Mouse (Mus musculus): ENCODE results near the gene Arid4a. TPM values are rescaled to one million over a fixed set of nuclear protein-coding genes. Genes with fewer than 3 reads are reported as not detected.
A peak's percentile ranks its signal among the peaks of the same experiment; 100 is the strongest.

Arid4a gene
- total and polyA plus RNA-seq, 3 experiments: 12.4 to 57.5 (median 57.4) TPM

DNA sequence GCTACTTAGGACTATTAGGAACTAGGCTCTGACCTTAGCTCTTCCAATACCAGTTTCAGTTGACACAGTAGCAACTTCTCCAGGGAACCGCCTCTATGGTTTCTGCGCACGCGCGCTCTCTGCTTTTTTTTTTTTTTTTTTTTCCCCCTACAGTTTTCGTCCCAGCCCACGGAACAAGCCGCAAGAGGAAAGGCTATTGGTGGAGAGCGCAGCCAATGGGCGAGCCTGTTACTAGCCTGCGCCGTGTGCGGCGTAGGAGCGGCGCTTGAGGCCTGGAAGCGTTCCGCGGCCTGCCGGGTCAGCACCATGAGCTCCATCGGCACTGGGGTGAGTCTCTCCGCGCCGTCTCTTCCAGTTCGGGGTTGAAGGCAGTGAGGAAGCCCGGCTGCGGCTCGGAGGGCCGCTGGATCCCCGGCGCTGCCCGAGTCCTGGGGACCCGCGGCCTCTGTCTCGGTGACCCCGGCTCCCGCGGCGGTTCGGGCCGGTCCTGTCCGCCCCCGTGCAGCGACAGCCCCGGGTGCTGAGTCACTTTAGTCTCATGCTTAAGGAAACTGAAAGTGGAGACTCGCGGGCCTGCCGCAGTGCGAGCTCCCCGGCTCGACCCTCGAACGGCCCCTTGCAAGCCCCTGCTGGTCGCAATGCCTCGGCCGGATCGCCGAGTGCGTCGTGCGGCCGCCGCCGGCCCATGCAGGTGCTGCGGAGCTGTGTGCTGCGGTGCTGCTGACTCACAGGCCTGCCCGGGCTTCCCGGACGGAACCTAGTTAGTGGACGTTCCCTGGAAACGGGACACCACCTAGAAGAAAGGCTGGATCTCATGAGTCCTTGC is 41.1 kb upstream of the Arid4a start, which contains the start of gene Psma3:
Gene Psma3 (plus strand): TSS at position 181 of the 826 bp plus-strand sequence.
- Histone ChIP-seq H3K27me3 (ENCODE audit: insufficient read depth, low read length) (no peaks in the 10 kb centered on the region), H3K4me3 (ENCODE audit: low read depth, low read length) (peak within 1 kb of the TSS; percentile 91), H3K9me3 (replicated peaks) (no peaks in the 10 kb centered on the region), H3K36me3 (replicated peaks) (peaks cover 25% of the 10 kb centered on the region), H3K4me1 (ENCODE audit: insufficient read depth, low read depth, low read length) (peaks cover 36% of the 10 kb centered on the region)
- ATAC-seq (ENCODE audit: extremely low read depth, insufficient number of reproducible peaks, low FRiP score, poor library complexity, severe bottlenecking) (peak; percentile 97), DNase-seq (ENCODE audit: low spot score) (peak; percentile 92)
- TF ChIP-seq GATA2 (IDR thresholded peaks at IDR 0.05; ENCODE audit: borderline replicate concordance, low read depth, low read length) (no peak), GATA1 (IDR thresholded peaks at IDR 0.05; ENCODE audit: borderline replicate concordance, low read length) (no peak), CTCF (IDR thresholded peaks at IDR 0.05; ENCODE audit: low read depth, low read length) (no peak), POLR2AphosphoS5 (IDR thresholded peaks at IDR 0.05; ENCODE audit: insufficient replicate concordance, low read depth, low read length) (no peak)

- no peak for TF ChIP-seq CTCF (IDR thresholded peaks at IDR 0.05; ENCODE audit: low read depth, low read length)
- TF ChIP-seq GATA2 (IDR thresholded peaks at IDR 0.05; ENCODE audit: borderline replicate concordance, low read depth, low read length): no peak
- no peak for TF ChIP-seq POLR2AphosphoS5 (IDR thresholded peaks at IDR 0.05; ENCODE audit: insufficient replicate concordance, low read depth, low read length)
- TF ChIP-seq TAL1 (conservative IDR thresholded peaks at IDR 0.05; ENCODE audit: low read depth, low read length): no peak
- TF ChIP-seq GATA1 (IDR thresholded peaks at IDR 0.05; ENCODE audit: borderline replicate concordance, low read length): no peak
- peaks cover 31% of the 10 kb centered on the region for H3K36me3 ChIP-seq (replicated peaks)
- H3K27me3 ChIP-seq (ENCODE audit: insufficient read depth, low read length): no peaks in the 10 kb centered on the region
- H3K4me3 ChIP-seq (ENCODE audit: low read depth, low read length): peak overlapping the region; percentile 91
- DNase-seq (ENCODE audit: low spot score): no peak
- H3K4me1 ChIP-seq (ENCODE audit: insufficient read depth, low read depth, low read length): peaks cover 32% of the 10 kb centered on the region
- no peaks in the 10 kb centered on the region for H3K9me3 ChIP-seq (replicated peaks)
- ATAC-seq (ENCODE audit: extremely low read depth, insufficient number of reproducible peaks, low FRiP score, poor library complexity, severe bottlenecking): no peak
Measured at GRCm38 (mm10) chr12:70975406-70975805, 40.4 kb upstream of the Arid4a start.

GRCm38 (mm10) chr12:70975891-70976290 is 39.9 kb upstream of the Arid4a start:
- TF ChIP-seq TAL1 (conservative IDR thresholded peaks at IDR 0.05; ENCODE audit: low read depth, low read length) (no peak), GATA1 (IDR thresholded peaks at IDR 0.05; ENCODE audit: borderline replicate concordance, low read length) (no peak), POLR2AphosphoS5 (IDR thresholded peaks at IDR 0.05; ENCODE audit: insufficient replicate concordance, low read depth, low read length) (no peak), GATA2 (IDR thresholded peaks at IDR 0.05; ENCODE audit: borderline replicate concordance, low read depth, low read length) (no peak), CTCF (IDR thresholded peaks at IDR 0.05; ENCODE audit: low read depth, low read length) (no peak)
- H3K36me3 ChIP-seq (replicated peaks): peaks cover 35% of the 10 kb centered on the region
- H3K27me3 ChIP-seq (ENCODE audit: insufficient read depth, low read length): no peaks in the 10 kb centered on the region
- peak overlapping the region; percentile 91 for H3K4me3 ChIP-seq (ENCODE audit: low read depth, low read length)
- peaks cover 32% of the 10 kb centered on the region for H3K4me1 ChIP-seq (ENCODE audit: insufficient read depth, low read depth, low read length)
- no peak for ATAC-seq (ENCODE audit: extremely low read depth, insufficient number of reproducible peaks, low FRiP score, poor library complexity, severe bottlenecking)
- no peak for DNase-seq (ENCODE audit: low spot score)
- H3K9me3 ChIP-seq (replicated peaks): no peaks in the 10 kb centered on the region

DNA sequence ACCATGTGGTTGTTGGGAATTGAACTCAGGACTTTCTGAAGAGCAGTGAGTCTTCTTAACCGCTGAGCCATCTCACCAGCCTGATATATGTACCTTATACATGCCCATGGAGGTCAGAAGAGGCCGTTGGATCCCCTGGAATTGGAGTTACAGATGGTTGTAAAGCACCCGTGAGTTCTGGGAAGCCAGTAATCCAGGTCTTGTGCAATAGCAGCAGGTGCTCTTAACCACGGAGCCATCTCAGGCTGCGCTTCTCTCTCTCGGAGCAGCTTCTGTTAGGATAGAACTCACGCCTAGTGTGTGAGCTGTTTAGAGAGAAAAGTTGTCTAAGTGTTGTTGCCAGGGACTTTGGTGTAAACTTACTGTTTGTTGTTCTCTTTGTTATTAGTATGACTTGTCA is 37.4 kb upstream of the Arid4a start:
- ATAC-seq (ENCODE audit: extremely low read depth, insufficient number of reproducible peaks, low FRiP score, poor library complexity, severe bottlenecking) (no peak), DNase-seq (ENCODE audit: low spot score) (no peak)
- Histone ChIP-seq H3K36me3 (replicated peaks) (peaks cover 56% of the 10 kb centered on the region), H3K27me3 (ENCODE audit: insufficient read depth, low read length) (no peaks in the 10 kb centered on the region), H3K9me3 (replicated peaks) (no peaks in the 10 kb centered on the region), H3K4me1 (ENCODE audit: insufficient read depth, low read depth, low read length) (peaks cover 35% of the 10 kb centered on the region), H3K4me3 (ENCODE audit: low read depth, low read length) (no peak overlapping the region)
- no peak for TF ChIP-seq TAL1 (conservative IDR thresholded peaks at IDR 0.05; ENCODE audit: low read depth, low read length)
- no peak for TF ChIP-seq GATA2 (IDR thresholded peaks at IDR 0.05; ENCODE audit: borderline replicate concordance, low read depth, low read length)
- no peak for TF ChIP-seq POLR2AphosphoS5 (IDR thresholded peaks at IDR 0.05; ENCODE audit: insufficient replicate concordance, low read depth, low read length)
- TF ChIP-seq GATA1 (IDR thresholded peaks at IDR 0.05; ENCODE audit: borderline replicate concordance, low read length): no peak
- TF ChIP-seq CTCF (IDR thresholded peaks at IDR 0.05; ENCODE audit: low read depth, low read length): no peak

- Histone ChIP-seq H3K36me3 (replicated peaks) (peaks cover 93% of the 10 kb centered on the region), H3K4me1 (ENCODE audit: insufficient read depth, low read depth, low read length) (peaks cover 5% of the 10 kb centered on the region), H3K9me3 (replicated peaks) (no peaks in the 10 kb centered on the region), H3K4me3 (ENCODE audit: low read depth, low read length) (no peak overlapping the region), H3K27me3 (ENCODE audit: insufficient read depth, low read length) (no peaks in the 10 kb centered on the region)
- DNase-seq (ENCODE audit: low spot score) (no peak), ATAC-seq (ENCODE audit: extremely low read depth, insufficient number of reproducible peaks, low FRiP score, poor library complexity, severe bottlenecking) (no peak)
- TF ChIP-seq GATA2 (IDR thresholded peaks at IDR 0.05; ENCODE audit: borderline replicate concordance, low read depth, low read length): no peak
- no peak for TF ChIP-seq GATA1 (IDR thresholded peaks at IDR 0.05; ENCODE audit: borderline replicate concordance, low read length)
- no peak for TF ChIP-seq CTCF (IDR thresholded peaks at IDR 0.05; ENCODE audit: low read depth, low read length)
- TF ChIP-seq TAL1 (conservative IDR thresholded peaks at IDR 0.05; ENCODE audit: low read depth, low read length): no peak
- TF ChIP-seq POLR2AphosphoS5 (IDR thresholded peaks at IDR 0.05; ENCODE audit: insufficient replicate concordance, low read depth, low read length): no peak
Measured at GRCm38 (mm10) chr12:70984855-70985550, 30.8 kb upstream of the Arid4a start.

DNA sequence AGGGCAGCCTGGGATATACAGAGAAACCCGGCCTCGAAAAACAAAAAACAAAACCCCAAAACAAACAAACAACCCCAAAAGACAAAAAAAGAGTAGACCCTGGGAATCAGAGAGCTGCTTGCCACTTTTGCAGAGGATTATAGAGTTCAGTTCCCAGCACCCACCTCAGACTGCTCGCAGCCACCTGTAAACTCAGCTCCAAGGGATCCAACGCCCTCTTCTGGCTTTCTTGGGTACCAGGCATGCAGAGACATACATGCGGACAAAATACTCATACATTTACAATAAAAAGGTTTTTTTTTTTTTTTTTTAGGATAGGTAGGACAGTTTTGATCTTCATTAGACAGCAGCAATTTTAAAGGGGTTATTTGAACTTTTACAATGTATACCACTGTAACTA is 18.6 kb upstream of the Arid4a start:
- Histone ChIP-seq H3K36me3 (replicated peaks) (peaks cover 76% of the 10 kb centered on the region), H3K9me3 (replicated peaks) (no peaks in the 10 kb centered on the region), H3K4me1 (ENCODE audit: insufficient read depth, low read depth, low read length) (peaks cover 27% of the 10 kb centered on the region), H3K4me3 (ENCODE audit: low read depth, low read length) (no peak overlapping the region), H3K27me3 (ENCODE audit: insufficient read depth, low read length) (no peaks in the 10 kb centered on the region)
- TF ChIP-seq POLR2AphosphoS5 (IDR thresholded peaks at IDR 0.05; ENCODE audit: insufficient replicate concordance, low read depth, low read length): no peak
- no peak for TF ChIP-seq CTCF (IDR thresholded peaks at IDR 0.05; ENCODE audit: low read depth, low read length)
- TF ChIP-seq GATA1 (IDR thresholded peaks at IDR 0.05; ENCODE audit: borderline replicate concordance, low read length): no peak
- no peak for TF ChIP-seq TAL1 (conservative IDR thresholded peaks at IDR 0.05; ENCODE audit: low read depth, low read length)
- TF ChIP-seq GATA2 (IDR thresholded peaks at IDR 0.05; ENCODE audit: borderline replicate concordance, low read depth, low read length): no peak
- no peak for DNase-seq (ENCODE audit: low spot score)
- no peak for ATAC-seq (ENCODE audit: extremely low read depth, insufficient number of reproducible peaks, low FRiP score, poor library complexity, severe bottlenecking)

Data from G1E (cell line).